Mouse (Mus musculus): Measurements from ENCODE around the gene Rps2.

Gene Rps2

GRCm38 (mm10) chr17:24732233-24732935 is 14.5 kb downstream of the Rps2 start:
- DNase-seq (ENCODE audit: low spot score in 2 of 2): no peak

- DNase-seq (ENCODE audit: low spot score in 2 of 2): no peak
Measured at GRCm38 (mm10) chr17:24733434-24734050, 15.6 kb downstream of the Rps2 start.

DNA sequence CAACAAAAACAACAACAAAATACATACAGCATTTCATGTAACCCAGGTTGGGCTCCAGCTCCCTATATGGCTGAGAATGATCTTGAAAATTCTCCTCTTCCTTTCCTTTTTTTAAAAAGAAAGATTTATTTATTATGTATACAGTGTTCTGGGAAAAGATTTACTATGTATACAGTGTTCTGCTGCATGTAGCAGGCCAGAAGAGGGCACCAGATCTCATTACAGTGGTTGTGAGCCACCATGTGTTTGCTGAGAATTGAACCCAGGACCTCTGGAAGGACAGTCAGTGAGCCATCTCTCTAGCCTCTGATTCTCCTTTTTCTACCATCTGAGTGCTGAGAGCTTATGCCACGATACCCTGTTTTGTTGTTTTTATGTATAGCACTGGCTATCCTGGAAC is 16.6 kb downstream of the Rps2 start:
- DNase-seq (ENCODE audit: low spot score in 2 of 2): no peak

DNA sequence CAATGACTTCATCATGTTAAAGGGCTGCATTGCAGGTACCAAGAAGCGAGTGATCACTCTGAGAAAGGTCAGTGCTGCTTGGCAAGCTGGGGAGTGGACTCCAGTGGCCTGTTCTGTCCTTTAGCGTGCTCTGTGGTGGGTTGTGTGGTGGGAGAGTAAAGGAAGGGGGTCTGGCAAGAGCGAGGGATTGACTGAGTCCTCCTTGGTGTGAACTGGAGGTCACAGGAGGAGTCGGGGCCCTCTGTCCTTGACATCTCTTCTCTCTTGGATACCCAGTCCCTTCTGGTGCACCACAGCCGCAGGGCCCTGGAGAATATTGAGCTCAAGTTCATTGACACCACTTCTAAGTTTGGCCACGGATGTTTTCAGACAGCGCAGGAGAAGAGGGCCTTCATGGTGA is 17.5 kb downstream of the Rps2 start:
- DNase-seq (ENCODE audit: low spot score in 2 of 2): no peak

GRCm38 (mm10) chr17:24736330-24737051 is 18.6 kb downstream of the Rps2 start, which contains the start of gene Msrb1:
Msrb1 (plus strand) TSS chr17:24736642.
- peak; percentile 89 to 90 for DNase-seq (ENCODE audit: low spot score in 2 of 2)

DNA sequence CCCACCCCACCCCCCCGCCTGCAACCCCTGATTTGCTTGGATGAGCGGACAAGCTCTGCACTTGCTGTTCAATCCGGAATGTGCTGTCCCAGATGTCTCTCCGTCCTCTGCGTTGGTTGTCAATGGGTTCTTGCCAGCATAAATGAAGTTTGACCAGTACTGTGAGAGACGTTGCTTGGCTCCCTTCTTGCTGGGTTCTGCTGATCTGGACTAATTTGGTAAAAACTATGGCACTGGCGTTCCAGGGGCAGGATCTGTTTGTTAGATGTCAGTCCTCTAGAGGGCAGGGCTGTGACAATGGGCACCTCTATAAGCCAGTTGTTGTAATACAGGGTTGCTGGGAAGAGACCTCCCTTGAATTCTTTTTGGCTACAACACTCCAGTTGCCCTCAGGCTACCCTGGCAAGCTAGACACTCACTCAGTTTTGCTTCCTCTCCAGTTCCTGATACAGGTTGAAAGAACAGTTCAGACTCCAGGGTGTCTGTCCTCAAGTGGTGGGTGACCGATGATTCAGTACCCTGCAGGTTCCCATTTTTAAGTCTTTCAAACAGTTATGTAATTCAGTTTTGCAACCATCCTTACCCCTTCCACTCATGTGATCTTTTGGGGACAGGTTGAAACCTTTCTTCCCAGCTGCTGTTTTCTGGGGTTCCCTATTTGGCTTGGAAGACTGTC is 19.4 kb downstream of the Rps2 start:
- DNase-seq (ENCODE audit: low spot score in 2 of 2): no peak

DNA sequence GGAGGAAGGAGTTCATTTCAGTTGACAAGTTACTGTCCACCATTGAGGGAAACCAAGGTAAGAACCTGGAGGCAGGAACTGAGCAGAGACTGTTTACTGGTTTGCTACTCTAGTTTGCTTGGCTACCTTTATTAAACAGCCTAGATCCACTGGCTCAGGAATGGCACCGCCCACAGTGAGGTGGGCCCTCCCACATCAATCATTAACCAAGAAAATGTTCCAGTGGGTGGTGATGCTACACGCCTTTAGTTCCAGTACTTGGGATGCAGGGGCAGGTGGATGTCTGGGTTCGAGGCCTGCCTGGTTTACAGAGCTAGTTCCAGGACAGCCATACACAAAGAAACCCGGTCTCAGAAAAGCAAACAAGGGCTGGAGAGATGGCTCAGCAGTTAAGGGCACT is 20.3 kb downstream of the Rps2 start:
- no peak for DNase-seq (ENCODE audit: low spot score in 2 of 2)

DNA sequence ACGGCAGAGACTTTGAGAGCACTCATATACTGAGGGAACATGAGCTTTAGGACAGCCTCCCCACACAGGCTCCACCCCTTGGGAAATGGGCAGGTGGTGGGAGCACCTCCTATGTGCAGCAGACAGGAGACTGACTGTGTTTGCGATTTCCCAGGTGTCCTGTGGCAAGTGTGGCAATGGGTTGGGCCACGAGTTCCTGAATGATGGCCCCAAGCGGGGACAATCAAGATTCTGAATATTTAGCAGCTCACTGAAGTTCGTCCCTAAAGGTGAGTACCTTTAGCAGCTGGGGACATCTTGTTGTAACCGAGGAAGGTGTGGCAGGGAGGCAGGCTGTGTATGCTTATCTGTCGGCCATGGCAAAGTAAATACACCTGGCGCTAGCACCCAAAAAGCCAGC is 22.0 kb downstream of the Rps2 start:
- no peak for DNase-seq (ENCODE audit: low spot score in 2 of 2)

DNA sequence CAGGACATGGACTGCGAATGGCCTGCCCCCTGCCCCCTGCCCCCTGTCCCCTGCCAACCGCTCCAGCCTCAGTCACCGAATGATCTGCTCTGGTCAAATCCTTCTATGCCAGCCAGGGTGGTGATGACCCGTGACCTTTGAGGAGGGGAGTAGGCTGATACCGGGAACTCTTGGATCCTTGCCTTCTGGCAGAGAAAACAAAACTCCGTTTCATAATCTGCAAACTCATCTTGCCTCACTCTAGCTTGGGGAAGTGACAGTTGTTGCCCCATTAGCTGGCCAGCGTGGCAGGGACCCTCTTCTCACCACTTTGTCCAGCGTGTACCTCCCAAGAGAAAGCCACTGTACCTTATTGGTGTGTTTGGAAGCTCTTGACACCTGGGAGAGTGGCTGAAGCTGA is 24.4 kb downstream of the Rps2 start:
- no peak for DNase-seq (ENCODE audit: low spot score in 2 of 2)

DNA sequence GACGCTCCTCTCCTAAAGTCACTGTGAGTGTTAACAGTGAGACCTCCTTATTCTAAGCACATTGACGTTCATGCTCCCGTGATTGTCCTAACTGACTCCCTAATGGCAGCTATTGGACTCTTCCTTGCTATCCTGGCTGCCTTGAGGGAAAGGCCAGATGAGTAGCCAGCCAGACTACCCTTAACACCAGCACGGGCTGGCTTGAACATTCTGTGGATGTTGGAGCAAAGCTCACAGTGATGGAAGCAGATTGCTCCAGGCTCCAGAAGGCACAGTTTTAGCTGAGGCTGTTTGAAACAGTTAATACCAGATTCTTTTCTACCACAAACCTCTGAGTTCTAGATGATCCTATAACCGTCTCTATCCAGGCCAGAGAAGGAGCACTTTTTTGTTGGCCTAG is 26.0 kb downstream of the Rps2 start:
- no peak for DNase-seq (ENCODE audit: low spot score in 2 of 2)

DNA sequence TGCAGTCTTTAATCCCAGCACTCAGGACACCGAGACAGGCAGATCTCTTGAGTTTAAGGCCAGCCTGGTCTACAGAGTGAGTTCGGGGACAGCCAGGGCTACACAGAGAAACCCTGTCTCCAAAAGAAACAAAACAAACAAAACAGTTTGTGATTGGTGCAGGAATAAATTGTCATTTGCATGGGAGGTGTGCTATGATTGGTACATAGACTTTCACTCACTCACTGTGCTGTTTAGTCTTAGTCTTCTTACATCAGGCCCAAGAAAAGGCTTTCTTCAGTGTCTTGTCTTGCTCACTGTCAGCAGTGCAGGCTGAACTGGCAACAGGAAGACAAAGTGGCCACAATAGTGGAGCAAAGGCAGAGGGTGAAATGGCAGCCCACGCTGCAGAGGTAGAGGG is 26.5 kb downstream of the Rps2 start:
- no peak for DNase-seq (ENCODE audit: low spot score in 2 of 2)

GRCm38 (mm10) chr17:24745526-24746497 is 27.9 kb downstream of the Rps2 start:
- DNase-seq (ENCODE audit: low spot score in 2 of 2): peak in 1 of 2 experiments; percentile 78

- DNase-seq (ENCODE audit: low spot score in 2 of 2): no peak
Measured at GRCm38 (mm10) chr17:24746986-24747385, 29.1 kb downstream of the Rps2 start.

- DNase-seq (ENCODE audit: low spot score in 2 of 2): no peak
Measured at GRCm38 (mm10) chr17:24751528-24751927, 33.6 kb downstream of the Rps2 start.

- DNase-seq (ENCODE audit: low spot score in 2 of 2): no peak
Measured at GRCm38 (mm10) chr17:24752415-24753394, 34.8 kb downstream of the Rps2 start, which contains the start of gene Hs3st6. Hs3st6 (plus strand) TSS chr17:24752988.

- DNase-seq (ENCODE audit: low spot score in 2 of 2): no peak
Measured at GRCm38 (mm10) chr17:24757394-24757793, 39.5 kb downstream of the Rps2 start.

DNA sequence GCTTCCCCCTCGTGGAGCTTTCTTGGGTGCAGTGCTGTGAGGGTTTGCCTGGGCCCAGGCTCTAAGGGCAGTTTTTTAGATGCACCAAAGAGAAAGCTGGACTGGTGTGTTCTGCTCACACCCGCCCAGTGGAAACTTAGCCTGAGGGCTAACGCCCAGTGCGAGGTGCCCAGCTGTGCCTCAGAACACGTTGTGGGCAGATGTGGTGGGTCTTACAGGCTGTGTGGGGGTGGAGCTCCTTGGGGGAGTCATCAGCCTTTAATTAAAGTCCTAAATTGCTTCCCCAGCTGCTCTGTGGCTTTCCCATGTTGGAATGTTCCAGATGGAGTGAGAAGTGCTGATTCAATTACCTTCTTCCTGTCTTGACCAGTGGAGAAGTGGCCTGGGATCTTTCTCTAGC is 43.2 kb downstream of the Rps2 start:
- DNase-seq (ENCODE audit: low spot score in 2 of 2): no peak

GRCm38 (mm10) chr17:24765016-24765905 is 47.3 kb downstream of the Rps2 start:
- no peak for DNase-seq (ENCODE audit: low spot score in 2 of 2)
